Mouse (Mus musculus) intestine, embryonic 14.5 days (tissue): ENCODE data around the gene Slc2a12. TPM values are rescaled to one million over a fixed set of nuclear protein-coding genes. Genes with fewer than 3 reads are reported as not detected.
A peak's percentile ranks its signal among the peaks of the same experiment; 100 is the strongest.

Source experiments
- ATAC-seq: fragments of 200-750 bp; cut with Nextera tagmentation; replicated peaks from 2 replicates; pipeline ENCODE4 v1.8.0; 2017; ENCODE audit warnings: low read depth, moderate number of reproducible peaks, moderate TSS enrichment, moderate library complexity; ENCODE audit not compliant: low FRiP score, low TSS enrichment
- DNase-seq: peaks from one replicate; pipeline ENCODE4 v3.0.0-alpha.2; 2018; ENCODE audit warnings: low spot score
- H3K27ac ChIP-seq: fragments of 300-500 bp; sonication (generic); 2 replicates; pipeline ENCODE4 v1.5.1; 2014; ENCODE audit warnings: low read depth, mild to moderate bottlenecking, control low read depth
- H3K27me3 ChIP-seq: fragments of 300-500 bp; sonication (generic); replicated peaks from 2 replicates; pipeline ENCODE4 v1.6.1; 2014; ENCODE audit warnings: low read length, control low read depth; ENCODE audit not compliant: control insufficient read depth, insufficient read depth
- H3K36me3 ChIP-seq: fragments of 300-500 bp; sonication (generic); 2 replicates; pipeline ENCODE4 v1.6.1; 2014; ENCODE audit warnings: low read length, control low read depth; ENCODE audit not compliant: control insufficient read depth, insufficient read depth
- H3K4me1 ChIP-seq: fragments of 300-500 bp; sonication (generic); replicated peaks from 2 replicates; pipeline ENCODE4 v1.6.1; 2014; ENCODE audit warnings: low read length, control low read depth, mixed read lengths; ENCODE audit not compliant: control insufficient read depth, insufficient read depth
- H3K4me2 ChIP-seq: fragments of 300-500 bp; sonication (generic); 2 replicates; pipeline ENCODE4 v1.6.1; 2014; ENCODE audit warnings: low read length
- H3K4me3 ChIP-seq: fragments of 300-500 bp; sonication (generic); 2 replicates; pipeline ENCODE4 v1.5.1; 2014; ENCODE audit warnings: low read depth, low read length, control low read depth, mixed read lengths
- H3K9ac ChIP-seq: fragments of 300-500 bp; sonication (generic); 2 replicates; pipeline ENCODE4 v1.6.1; 2014; ENCODE audit warnings: mild to moderate bottlenecking, low read length
- H3K9me3 ChIP-seq: fragments of 300-500 bp; sonication (generic); 2 replicates; pipeline ENCODE4 v1.6.1; 2016; ENCODE audit warnings: low read length, control low read depth; ENCODE audit not compliant: control insufficient read depth
- WGBS: fragments of 180-500 bp; shearing (Covaris S2); extraction: QIAGEN DNeasy Blood & Tissue Kit; methylation state at CpG from one replicate; pipeline ENCODE4 v1.1.7; 2014; 5-methylcytosine and 5-hydroxymethylcytosine counted together
- polyA plus RNA-seq: library from polyadenylated mRNA; unstranded; fragments of >200 nt; fragmentation: Nextera tagmentation; extraction: Ambion mirVana; gene quantifications from 2 replicates; pipeline ENCODE4 v1.2.1, GENCODE M21; 2014

Slc2a12 gene
- polyA plus RNA-seq, 1 experiment from 2014 or later: 0.53 TPM

- no peaks in the 10 kb centered on the region for H3K27me3 ChIP-seq
- WGBS: 90% methylated on average over 13 of the region's 13 CpGs
- peak; percentile 39 for DNase-seq
- H3K4me3 ChIP-seq: no peak overlapping the region
- H3K36me3 ChIP-seq: peaks cover 52% of the 10 kb centered on the region
- H3K4me2 ChIP-seq: no peak overlapping the region
- no peak overlapping the region for H3K27ac ChIP-seq
- 0 out of 2 replicates have a peak, but pooled peaks cover 13% of the 10 kb centered on the region for H3K4me1 ChIP-seq
- H3K9ac ChIP-seq: no peak overlapping the region
- H3K9me3 ChIP-seq: no peaks in the 10 kb centered on the region
- no peak for ATAC-seq
Measured at GRCm38 (mm10) chr10:22710173-22710777, 65.5 kb downstream of the Slc2a12 start.

- no peak overlapping the region for H3K9ac ChIP-seq
- ATAC-seq: no peak
- H3K36me3 ChIP-seq: peaks cover 25% of the 10 kb centered on the region
- 36% methylated on average over 2 of the region's 2 CpGs for WGBS
- no peak overlapping the region for H3K4me3 ChIP-seq
- 0 out of 2 replicates have a peak, but pooled peaks cover 13% of the 10 kb centered on the region for H3K4me1 ChIP-seq
- no peak overlapping the region for H3K4me2 ChIP-seq
- no peak overlapping the region for H3K27ac ChIP-seq
- no peak for DNase-seq
- no peaks in the 10 kb centered on the region for H3K27me3 ChIP-seq
- no peaks in the 10 kb centered on the region for H3K9me3 ChIP-seq
Measured at GRCm38 (mm10) chr10:22712955-22713354, 68.1 kb downstream of the Slc2a12 start.

DNA sequence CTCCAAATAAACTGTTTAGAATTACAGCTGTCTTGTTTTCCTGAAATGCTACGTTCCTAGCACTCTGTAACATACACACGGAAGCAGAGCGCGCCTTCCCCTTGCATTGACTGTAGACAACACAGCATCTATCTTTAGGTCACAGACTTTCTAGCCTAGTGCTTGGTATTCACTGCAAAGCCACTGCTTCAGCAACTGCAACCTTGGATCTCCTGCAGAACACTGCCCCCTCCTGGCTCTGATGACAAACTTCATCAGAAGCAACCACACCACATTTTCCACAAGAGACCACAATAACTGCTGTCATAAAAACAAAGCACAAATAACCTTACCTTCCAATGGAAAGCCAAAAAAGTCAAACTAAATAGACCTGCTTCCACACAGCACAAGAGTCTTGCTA is 69.7 kb downstream of the Slc2a12 start:
- 75% methylated on average over 4 of the region's 4 CpGs for WGBS
- peak; percentile 36; the same call in 1 of the 2 replicates for ATAC-seq

DNA sequence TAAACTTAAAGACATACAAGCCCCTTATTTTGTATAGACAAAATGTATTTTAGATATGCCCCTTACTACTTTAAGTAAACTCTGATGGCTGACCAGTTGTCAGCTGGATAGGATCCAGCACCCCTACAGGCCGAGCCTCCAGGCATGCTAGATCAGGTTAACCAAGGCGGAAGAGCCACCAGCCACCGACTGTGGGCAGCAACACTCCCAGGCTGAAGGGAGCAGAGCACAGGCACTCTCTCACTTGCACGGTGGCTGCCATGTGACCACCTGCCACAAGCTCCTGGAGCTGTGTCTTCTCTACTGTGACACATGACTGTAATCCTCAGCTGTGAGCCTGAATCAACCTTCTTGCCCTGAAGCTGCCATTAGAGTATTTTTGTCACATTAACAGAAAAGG is 73.7 kb downstream of the Slc2a12 start:
- ATAC-seq (no peak), DNase-seq (no peak)
- Histone ChIP-seq H3K4me2 (no peak overlapping the region), H3K4me1 (0 out of 2 replicates have a peak, but pooled peaks cover 16% of the 10 kb centered on the region), H3K36me3 (no peaks in the 10 kb centered on the region), H3K27ac (no peak overlapping the region), H3K27me3 (no peaks in the 10 kb centered on the region), H3K4me3 (no peak overlapping the region), H3K9me3 (no peaks in the 10 kb centered on the region), H3K9ac (no peak overlapping the region)
- 33% methylated on average over 4 of the region's 4 CpGs for WGBS

More for the DNA sequence above, 69.7 kb downstream of the Slc2a12 start:
- Histone ChIP-seq H3K36me3 (peaks cover 10% of the 10 kb centered on the region), H3K27me3 (no peaks in the 10 kb centered on the region), H3K4me3 (no peak overlapping the region), H3K27ac (no peak overlapping the region), H3K9me3 (no peaks in the 10 kb centered on the region), H3K9ac (no peak overlapping the region), H3K4me1 (0 out of 2 replicates have a peak, but pooled peaks cover 15% of the 10 kb centered on the region), H3K4me2 (no peak overlapping the region)
- peak; percentile 62 for DNase-seq

DNA sequence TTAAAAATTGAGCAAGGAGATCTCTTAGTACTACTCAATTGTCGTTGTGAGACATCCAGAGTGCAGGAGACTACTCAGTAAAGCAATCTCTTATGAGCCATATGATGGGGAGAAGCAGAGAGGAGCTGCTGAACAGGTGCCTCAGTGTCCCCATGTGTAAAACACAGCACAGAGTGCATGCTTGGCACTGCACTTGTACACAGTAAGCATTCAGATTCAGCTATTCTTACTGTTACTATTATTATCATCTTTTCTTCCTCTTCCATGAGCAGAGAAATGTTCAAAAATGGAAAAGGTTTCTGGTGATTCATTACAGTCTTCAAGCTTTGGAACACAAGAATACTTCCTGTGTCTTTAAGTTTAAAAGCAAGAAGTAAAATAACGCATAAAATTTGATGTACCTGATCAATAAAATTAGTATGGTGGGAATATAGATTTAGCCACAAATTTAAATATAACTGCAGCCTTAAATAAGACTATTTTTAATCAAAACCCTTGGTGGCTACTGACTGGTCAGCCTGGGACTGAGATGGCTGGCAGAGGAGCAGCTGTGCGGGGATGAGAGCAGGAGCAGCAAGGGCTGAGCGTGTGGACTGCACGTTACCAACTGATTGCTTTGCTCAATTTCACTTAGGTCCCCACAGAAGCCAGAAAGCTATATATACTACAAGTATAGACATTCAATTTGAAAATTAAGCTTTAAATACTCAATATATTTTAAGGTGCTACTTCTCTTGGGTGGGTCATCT is 76.1 kb downstream of the Slc2a12 start:
- whole genome bisulfite sequencing: 85% methylated on average over 5 of the region's 5 CpGs
- Histone ChIP-seq H3K4me1 (0 out of 2 replicates have a peak, but pooled peaks cover 6% of the 10 kb centered on the region), H3K27ac (no peak overlapping the region), H3K9me3 (no peaks in the 10 kb centered on the region), H3K4me3 (no peak overlapping the region), H3K4me2 (no peak overlapping the region), H3K9ac (no peak overlapping the region), H3K27me3 (no peaks in the 10 kb centered on the region), H3K36me3 (no peaks in the 10 kb centered on the region)
- ATAC-seq (no peak), DNase-seq (no peak)

DNA sequence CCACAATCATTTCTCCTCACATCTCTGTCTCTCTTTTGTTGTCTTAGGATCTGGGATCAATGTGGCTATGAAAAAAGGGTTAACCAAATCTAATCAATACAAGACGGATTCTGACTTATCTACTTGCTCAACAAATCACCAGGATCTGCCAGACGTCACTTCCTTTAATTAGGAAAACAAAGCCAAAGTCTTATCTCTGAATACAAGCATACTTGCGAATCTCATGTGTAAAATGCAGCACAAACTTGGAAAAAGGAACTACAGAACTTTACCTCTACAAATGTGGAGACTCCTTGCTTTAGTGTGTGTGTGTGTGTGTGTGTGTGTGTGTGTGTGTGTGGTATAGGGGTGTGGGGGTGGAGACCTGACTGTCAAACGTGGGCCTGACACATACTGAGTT is 80.4 kb downstream of the Slc2a12 start:
- Histone ChIP-seq H3K36me3 (no peaks in the 10 kb centered on the region), H3K27ac (no peak overlapping the region), H3K9ac (no peak overlapping the region), H3K4me1 (peaks cover 16% of the 10 kb centered on the region), H3K4me2 (no peak overlapping the region), H3K27me3 (no peaks in the 10 kb centered on the region), H3K4me3 (no peak overlapping the region), H3K9me3 (no peaks in the 10 kb centered on the region)
- ATAC-seq: no peak
- no peak for DNase-seq
- 56% methylated on average over 4 of the region's 4 CpGs for WGBS

GRCm38 (mm10) chr10:22726295-22726694 is 81.5 kb downstream of the Slc2a12 start:
- H3K9me3 ChIP-seq: no peaks in the 10 kb centered on the region
- DNase-seq (peak; percentile 18), ATAC-seq (no peak)
- no peak overlapping the region for H3K4me2 ChIP-seq
- H3K9ac ChIP-seq: no peak overlapping the region
- H3K4me3 ChIP-seq: no peak overlapping the region
- H3K36me3 ChIP-seq: no peaks in the 10 kb centered on the region
- H3K27ac ChIP-seq: no peak overlapping the region
- H3K4me1 ChIP-seq: peaks cover 19% of the 10 kb centered on the region
- no peaks in the 10 kb centered on the region for H3K27me3 ChIP-seq
- 79% methylated on average over 7 of the region's 7 CpGs for WGBS

- Histone ChIP-seq H3K4me2 (no peak overlapping the region), H3K27ac (no peak overlapping the region), H3K4me1 (peaks cover 22% of the 10 kb centered on the region), H3K27me3 (no peaks in the 10 kb centered on the region), H3K9ac (no peak overlapping the region), H3K4me3 (no peak overlapping the region), H3K9me3 (no peaks in the 10 kb centered on the region), H3K36me3 (no peaks in the 10 kb centered on the region)
- ATAC-seq: no peak
- DNase-seq: no peak
- 89% methylated on average over 1 of the region's 1 CpGs for WGBS
Measured at GRCm38 (mm10) chr10:22728257-22728656, 83.4 kb downstream of the Slc2a12 start.
